Mouse (Mus musculus) mature B cell (primary cell): ENCODE measurements around the gene Tgoln1.

Experiments used
- in situ Hi-C: fragments of 300-500 bp; cut with MboI; formaldehyde crosslinking; loops from 2 replicates; pipeline ENCODE4 v1.14.3; 2019

The Tgoln1 gene

DNA sequence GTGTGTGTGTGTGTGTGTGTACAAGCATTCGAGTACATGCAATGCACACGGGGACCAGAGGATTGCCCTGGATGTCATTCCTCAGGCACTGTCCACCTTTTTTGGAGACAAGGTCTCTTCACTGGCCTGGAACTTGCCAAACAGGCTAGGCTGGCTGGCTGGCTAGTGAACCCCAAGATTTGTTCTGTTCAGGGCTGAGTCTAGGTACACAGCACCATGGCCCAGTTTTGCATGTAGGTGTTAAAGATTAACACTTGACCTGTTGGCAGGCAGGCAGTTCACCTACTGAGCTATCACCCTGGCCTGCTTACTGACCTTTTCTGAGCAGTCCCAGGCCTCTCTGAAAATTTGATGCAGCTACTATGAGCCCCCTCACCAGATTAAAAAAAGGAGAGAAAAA is 13.6 kb upstream of the Tgoln1 start:
- in situ Hi-C loops: no loop called here

GRCm38 (mm10) chr6:72627276-72627675 is 10.5 kb upstream of the Tgoln1 start:
- in situ Hi-C loops: no loop called here

DNA sequence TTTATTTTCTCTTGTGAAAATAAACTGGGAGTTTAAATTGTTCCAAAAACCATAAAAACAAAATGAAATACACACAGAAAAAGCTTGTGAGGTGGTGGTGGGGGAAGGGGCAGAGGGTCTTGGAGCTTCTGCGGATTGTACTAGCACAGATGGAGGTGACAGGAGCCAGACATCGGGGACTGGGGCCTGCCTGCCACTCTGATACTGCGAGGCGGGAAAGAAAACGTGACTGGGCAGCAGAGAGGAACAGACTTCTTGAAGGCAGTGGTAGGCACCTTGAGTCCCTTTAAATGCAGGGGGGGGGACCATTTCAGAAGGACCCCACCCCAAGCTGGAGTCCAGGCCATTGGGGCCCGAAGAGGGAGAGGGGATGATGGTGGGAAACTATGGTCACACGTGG is 9.6 kb upstream of the Tgoln1 start:
- in situ Hi-C loops: no loop called here

GRCm38 (mm10) chr6:72623661-72624402 is 7.0 kb upstream of the Tgoln1 start:
- in situ Hi-C loops: no loop called here

- in situ Hi-C loops: no loop called here
Observed at GRCm38 (mm10) chr6:72622917-72623316, 6.1 kb upstream of the Tgoln1 start.

- in situ Hi-C loops: no loop called here
Observed at GRCm38 (mm10) chr6:72620920-72621319, 4.1 kb upstream of the Tgoln1 start.

DNA sequence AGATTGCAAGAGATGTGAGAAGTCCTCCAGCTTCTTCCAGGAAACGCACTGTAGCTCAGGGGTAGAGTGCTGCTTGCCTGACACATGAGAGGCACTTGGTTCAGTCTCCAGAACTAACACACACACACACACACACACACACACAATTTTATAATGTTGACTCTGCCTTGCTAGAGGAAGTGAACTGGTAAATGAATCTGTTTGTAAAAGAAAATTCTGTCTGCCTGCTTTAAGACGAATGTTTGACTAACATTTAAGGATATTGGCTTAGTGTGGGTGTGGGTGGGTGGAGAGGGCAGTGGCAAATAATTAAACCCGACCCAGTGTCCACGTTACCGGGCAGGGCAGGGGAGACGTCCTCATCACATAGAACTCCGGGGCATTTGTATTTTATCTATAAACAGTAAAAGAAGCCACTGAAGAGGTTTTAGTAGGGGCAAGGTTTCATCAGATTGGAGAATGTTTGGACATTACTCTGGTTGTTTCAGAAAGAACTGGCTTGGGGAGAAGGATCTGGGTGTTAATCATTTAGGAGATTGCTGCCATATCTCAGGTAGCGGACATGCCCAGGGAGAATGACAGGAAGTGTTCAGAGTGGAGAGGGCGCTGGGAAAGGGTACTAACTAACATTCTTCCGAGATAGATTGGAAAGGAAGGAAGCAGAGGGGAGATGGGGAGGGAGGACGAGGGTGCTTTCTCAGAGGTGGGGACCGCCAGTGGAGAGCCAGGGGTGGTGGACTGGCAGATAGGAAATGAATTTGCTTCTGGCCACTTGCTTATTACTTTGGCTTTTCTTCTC is 3.1 kb upstream of the Tgoln1 start:
- in situ Hi-C loops: no loop called here

DNA sequence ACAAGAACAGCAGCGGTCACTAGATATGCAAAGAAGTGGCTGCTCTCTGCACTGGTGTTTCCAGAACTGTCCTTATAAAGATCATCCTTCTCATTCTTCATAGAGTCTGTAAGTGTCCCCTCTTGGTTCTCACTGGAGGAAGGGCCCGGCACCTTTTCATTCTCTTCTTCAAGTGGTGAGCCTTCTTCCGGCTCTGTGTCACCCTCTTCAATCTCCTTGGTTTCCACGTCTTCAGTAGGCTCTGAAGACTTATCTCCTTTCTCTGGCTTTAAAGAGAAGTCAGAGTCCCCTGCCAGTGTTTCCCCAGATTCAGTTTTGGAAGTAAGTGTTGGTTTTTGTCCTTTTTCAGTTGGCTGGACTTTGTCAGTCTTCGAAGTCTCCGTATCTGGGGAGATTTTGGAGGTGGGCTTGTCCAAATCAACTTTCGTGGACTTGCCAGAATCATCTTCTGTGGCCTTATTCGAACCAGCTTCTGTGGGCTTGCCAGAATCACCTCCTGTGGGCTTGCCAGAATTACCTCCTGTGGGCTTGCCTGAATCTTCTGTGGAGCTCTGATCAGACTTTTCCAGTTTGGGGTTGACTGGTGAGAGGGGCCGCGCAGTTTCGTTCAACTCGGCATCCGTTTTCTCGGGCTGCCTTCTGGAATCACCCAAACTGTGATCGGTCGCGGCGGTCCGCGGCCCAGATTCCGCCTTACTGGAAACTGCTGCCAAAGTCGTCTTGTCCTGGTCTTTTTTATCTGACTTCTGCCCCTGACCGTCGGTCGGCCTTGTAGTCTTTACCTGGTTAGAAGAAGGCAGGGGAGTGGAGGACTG is 1.0 kb downstream of the Tgoln1 start:
- in situ Hi-C loops: no loop called here

- in situ Hi-C loops: no loop called here
Observed at GRCm38 (mm10) chr6:72615151-72615550, 1.6 kb downstream of the Tgoln1 start.

GRCm38 (mm10) chr6:72610261-72610660 is 6.5 kb downstream of the Tgoln1 start:
- in situ Hi-C loops: no loop called here

- in situ Hi-C loops: no loop called here
Observed at GRCm38 (mm10) chr6:72608662-72609184, 8.1 kb downstream of the Tgoln1 start.

GRCm38 (mm10) chr6:72607676-72608075 is 9.1 kb downstream of the Tgoln1 start:
- in situ Hi-C loops: no loop called here

GRCm38 (mm10) chr6:72607060-72607459 is 9.7 kb downstream of the Tgoln1 start:
- in situ Hi-C loops: no loop called here

- in situ Hi-C loops: no loop called here
Observed at GRCm38 (mm10) chr6:72604066-72604465, 12.7 kb downstream of the Tgoln1 start.

DNA sequence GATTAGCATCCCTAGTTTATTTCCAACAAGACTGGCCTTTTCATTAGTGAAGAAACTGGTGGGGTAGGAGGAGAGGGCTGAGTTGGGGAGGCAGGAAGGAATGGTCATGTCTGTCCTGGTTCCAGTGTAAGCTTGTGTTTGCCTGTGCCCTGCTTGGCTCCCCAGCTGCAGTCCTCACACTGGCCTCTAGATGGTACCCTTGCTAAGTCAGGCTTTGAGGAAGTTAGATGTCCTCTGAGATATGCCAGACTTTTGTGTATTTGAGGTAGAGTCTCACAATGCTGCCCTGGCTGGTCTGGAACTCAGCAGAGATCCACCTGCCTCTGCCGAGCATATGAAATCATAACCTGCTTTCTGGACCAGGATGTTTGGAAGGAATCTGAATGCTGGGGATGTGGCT is 15.1 kb downstream of the Tgoln1 start:
- in situ Hi-C loops: no loop called here

DNA sequence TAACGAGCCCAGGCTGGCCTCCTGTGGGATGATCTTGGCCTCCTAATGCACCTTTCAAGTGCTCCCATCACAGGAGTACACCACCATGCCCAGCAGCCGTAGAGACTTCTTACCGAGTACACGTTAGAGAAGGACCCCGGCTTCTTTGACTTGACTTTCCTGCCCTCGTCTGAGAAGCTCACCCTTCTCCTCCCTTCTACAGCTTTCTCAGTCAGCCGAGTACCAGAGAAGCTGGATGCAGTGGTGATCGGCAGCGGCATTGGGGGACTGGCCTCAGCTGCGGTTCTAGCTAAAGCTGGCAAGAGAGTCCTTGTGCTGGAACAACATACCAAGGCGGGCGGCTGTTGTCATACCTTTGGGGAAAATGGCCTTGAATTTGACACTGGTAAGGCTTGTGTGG is 16.0 kb downstream of the Tgoln1 start:
- in situ Hi-C loops: no loop called here

- in situ Hi-C loops: no loop called here
Observed at GRCm38 (mm10) chr6:72600216-72600615, 16.6 kb downstream of the Tgoln1 start.

DNA sequence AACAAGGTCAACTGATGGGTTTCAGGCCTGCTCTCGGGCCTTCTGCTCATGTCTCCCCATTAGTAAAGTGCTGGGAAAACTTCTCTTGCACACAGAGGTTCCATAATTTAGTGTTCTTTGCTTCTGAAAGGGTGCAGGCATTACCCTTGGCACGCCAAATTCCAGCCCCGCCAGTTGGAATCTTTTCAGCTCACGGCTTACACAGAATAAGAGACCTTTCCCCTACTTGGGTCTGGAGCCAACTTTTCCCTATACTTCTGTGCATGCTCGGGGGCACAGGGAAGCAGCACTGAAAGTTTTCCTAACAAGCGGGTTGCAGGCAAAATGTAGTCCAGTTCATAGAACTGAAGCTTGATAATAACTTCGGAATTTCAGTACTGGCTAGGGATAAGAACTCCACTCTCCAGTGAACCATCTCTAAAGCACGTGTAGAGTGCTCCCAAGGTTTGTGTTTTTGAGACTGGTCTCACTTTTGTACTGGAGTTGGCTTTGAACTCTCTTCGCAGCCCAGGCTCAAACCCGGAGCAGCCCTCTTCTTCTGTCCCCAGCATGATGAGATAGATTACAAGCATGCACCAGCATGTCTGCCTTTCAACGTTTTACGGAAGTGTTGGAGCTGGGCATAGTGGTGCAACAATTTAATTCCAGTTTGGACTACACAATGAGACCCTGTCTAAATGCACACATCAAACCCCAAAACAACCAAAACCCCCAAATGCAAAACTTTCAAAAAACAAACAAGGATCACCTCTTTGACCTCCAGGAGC is 17.8 kb downstream of the Tgoln1 start:
- in situ Hi-C loops: no loop called here

- in situ Hi-C loops: no loop called here
Observed at GRCm38 (mm10) chr6:72597956-72598753, 18.6 kb downstream of the Tgoln1 start, which contains the start of the genes Elmod3 and Retsat. Elmod3 (minus strand) TSS chr6:72598413. Retsat (plus strand) TSS chr6:72598475.

- in situ Hi-C loops: no loop called here
Observed at GRCm38 (mm10) chr6:72597083-72597874, 19.5 kb downstream of the Tgoln1 start.
